ENCODE assay signal across 7 mouse cellular contexts in genomic region chr11:62878728-62879127, GRCm38 (mm10). TPM values are rescaled to one million over a fixed set of nuclear protein-coding genes. Genes with fewer than 3 reads are reported as not detected.
DNase-seq lines count a peak whose midpoint lies in the region; ATAC-seq and TF ChIP-seq lines count a peak whose summit lies in the region.

No protein-coding gene starts in this region.

- TF ChIP-seq POLR2A in liver, adult 2 months (IDR thresholded peaks at IDR 0.05; ENCODE audit: extremely low read depth, insufficient read depth, low read length): no peak

- no peak overlapping the region for H3K27ac ChIP-seq in liver, adult 2 months (replicated peaks; ENCODE audit: insufficient read depth, low read depth, low read length)
- 0 out of 2 replicates have a peak overlapping the region, but pooled peaks have one; percentile 51 for H3K27ac ChIP-seq in embryonic facial prominence, embryonic 12.5 days
- peak overlapping the region; percentile 89 for H3K27ac ChIP-seq in hindbrain, embryonic 15.5 days (replicated peaks)
- H3K27ac ChIP-seq in midbrain, postnatal 0 days (ENCODE audit: low read depth, low read length): 0 out of 2 replicates have a peak overlapping the region, but pooled peaks have one; percentile 79

- no peak overlapping the region for H3K9ac ChIP-seq in liver, adult 2 months (ENCODE audit: low read depth, low read length)
- H3K9ac ChIP-seq in embryonic facial prominence, embryonic 12.5 days: no peak overlapping the region
- peak overlapping the region; percentile 95 for H3K9ac ChIP-seq in hindbrain, embryonic 15.5 days
- H3K9ac ChIP-seq in midbrain, postnatal 0 days (replicated peaks; ENCODE audit: low read length, poor library complexity, severe bottlenecking): no peak overlapping the region

- H3K4me3 ChIP-seq in liver, adult 2 months (ENCODE audit: insufficient read depth, low read depth, low read length): peak overlapping the region; percentile 58
- peak overlapping the region; percentile 76 for H3K4me3 ChIP-seq in embryonic facial prominence, embryonic 12.5 days
- peak overlapping the region; percentile 93 for H3K4me3 ChIP-seq in hindbrain, embryonic 15.5 days
- peak overlapping the region; percentile 57 for H3K4me3 ChIP-seq in midbrain, postnatal 0 days (ENCODE audit: low read depth, low read length)

- peak overlapping the region; percentile 71 for H3K4me2 ChIP-seq in embryonic facial prominence, embryonic 12.5 days (replicated peaks)
- peak overlapping the region; percentile 85 for H3K4me2 ChIP-seq in hindbrain, embryonic 15.5 days
- peak overlapping the region; percentile 61 for H3K4me2 ChIP-seq in midbrain, postnatal 0 days (ENCODE audit: low read depth, low read length, poor library complexity, severe bottlenecking)

- 22% methylated on average over 9 of the region's 9 CpGs for WGBS in liver, adult 2 months
- WGBS in embryonic facial prominence, embryonic 12.5 days: 36% methylated on average over 9 of the region's 9 CpGs
- WGBS in hindbrain, embryonic 15.5 days: 27% methylated on average over 9 of the region's 9 CpGs
- WGBS in midbrain, postnatal 0 days: 25% methylated on average over 9 of the region's 9 CpGs

- no peaks in the 10 kb centered on the region for H3K27me3 ChIP-seq in liver, adult 2 months (ENCODE audit: control insufficient read depth, insufficient read depth, low read length)
- no peaks in the 10 kb centered on the region for H3K27me3 ChIP-seq in embryonic facial prominence, embryonic 12.5 days
- no peaks in the 10 kb centered on the region for H3K27me3 ChIP-seq in hindbrain, embryonic 15.5 days
- no peaks in the 10 kb centered on the region for H3K27me3 ChIP-seq in midbrain, postnatal 0 days (ENCODE audit: insufficient read depth, low read length)

- H3K9me3 ChIP-seq in embryonic facial prominence, embryonic 12.5 days: no peaks in the 10 kb centered on the region
- no peaks in the 10 kb centered on the region for H3K9me3 ChIP-seq in hindbrain, embryonic 15.5 days
- H3K9me3 ChIP-seq in midbrain, postnatal 0 days (ENCODE audit: low read length): no peaks in the 10 kb centered on the region

- ATAC-seq in embryonic facial prominence, embryonic 12.5 days (ENCODE audit: insufficient number of reproducible peaks, insufficient read depth, low FRiP score, low TSS enrichment): no peak
- no peak for ATAC-seq in hindbrain, embryonic 15.5 days (ENCODE audit: low FRiP score, low read depth)
- ATAC-seq in midbrain, postnatal 0 days (ENCODE audit: low FRiP score): no peak

- TF ChIP-seq CTCF in liver, adult 2 months (IDR thresholded peaks at IDR 0.05; ENCODE audit: low read depth, low read length): no peak
- TF ChIP-seq CTCF in midbrain, postnatal 0 days (IDR thresholded peaks at IDR 0.05): no peak

- H3K36me3 ChIP-seq in liver, adult 2 months (ENCODE audit: control insufficient read depth, insufficient read depth, low read length): no peaks in the 10 kb centered on the region
- no peaks in the 10 kb centered on the region for H3K36me3 ChIP-seq in embryonic facial prominence, embryonic 12.5 days
- H3K36me3 ChIP-seq in hindbrain, embryonic 15.5 days: no peaks in the 10 kb centered on the region
- H3K36me3 ChIP-seq in midbrain, postnatal 0 days (ENCODE audit: insufficient read depth, low read length): no peaks in the 10 kb centered on the region

- no peaks in the 10 kb centered on the region for H3K4me1 ChIP-seq in liver, adult 2 months (ENCODE audit: control insufficient read depth, insufficient read depth, low read length)
- no peaks in the 10 kb centered on the region for H3K4me1 ChIP-seq in embryonic facial prominence, embryonic 12.5 days
- peaks cover 15% of the 10 kb centered on the region for H3K4me1 ChIP-seq in hindbrain, embryonic 15.5 days (replicated peaks)
- no peaks in the 10 kb centered on the region for H3K4me1 ChIP-seq in midbrain, postnatal 0 days (ENCODE audit: insufficient read depth, low read length)

- no peaks in the 10 kb centered on the region for H3K79me2 ChIP-seq in liver, adult 2 months (ENCODE audit: control insufficient read depth, insufficient read depth, low read length)

- no peak for DNase-seq in liver, adult 2 months (ENCODE audit: extremely low read depth, low read depth, low spot score)
- DNase-seq in liver: no peak
- DNase-seq in midbrain, postnatal 0 days (ENCODE audit: low spot score): peak; percentile 11
- DNase-seq in ovary, postnatal 10 days (ENCODE audit: low spot score): no peak
- DNase-seq in thymus, postnatal 10 days (ENCODE audit: low spot score in 2 of 2): no peak

RNA-seq across cellular contexts. Expression of gene Tvp23b, which starts 0.5 kb away (rescaled TPM):
- total RNA-seq in liver, adult 2 months (2014; rRNA removed): 23.8 and 31.0 TPM in 2 replicates
- 10.1 and 12.1 TPM in 2 replicates for polyA plus RNA-seq in liver, adult 2 months (2012; rRNA removed)
- polyA plus RNA-seq in embryonic facial prominence, embryonic 12.5 days (2016; fragmentation: Nextera tagmentation; extraction: Ambion mirVana): 60.0 and 61.7 TPM in 2 replicates
- 52.4 and 53.8 TPM in 2 replicates for polyA plus RNA-seq in hindbrain, embryonic 15.5 days (2015; fragmentation: Nextera tagmentation; extraction: Ambion mirVana)
- total RNA-seq in midbrain, postnatal 0 days (2014; rRNA removed): 29.5 and 36.6 TPM in 2 replicates
- 42.5 and 44.2 TPM in 2 replicates for polyA plus RNA-seq in midbrain, postnatal 0 days (2015; fragmentation: Nextera tagmentation; extraction: Ambion mirVana)

RNA-seq across cellular contexts. Expression of gene Fbxw10, which starts 31.9 kb away (rescaled TPM):
- 0.13 TPM in 1 of 2 replicates, not detected in the other for total RNA-seq in liver, adult 2 months (2014; rRNA removed)
- not detected in 2 replicates for polyA plus RNA-seq in liver, adult 2 months (2012; rRNA removed)
- 0.67 and 0.77 TPM in 2 replicates for polyA plus RNA-seq in embryonic facial prominence, embryonic 12.5 days (2016; fragmentation: Nextera tagmentation; extraction: Ambion mirVana)
- polyA plus RNA-seq in hindbrain, embryonic 15.5 days (2015; fragmentation: Nextera tagmentation; extraction: Ambion mirVana): 0.18 and 0.66 TPM in 2 replicates
- total RNA-seq in midbrain, postnatal 0 days (2014; rRNA removed): 0.38 and 0.49 TPM in 2 replicates
- polyA plus RNA-seq in midbrain, postnatal 0 days (2015; fragmentation: Nextera tagmentation; extraction: Ambion mirVana): 0.60 and 0.72 TPM in 2 replicates

RNA-seq across cellular contexts. Expression of gene Trim16, which starts 58.7 kb away (rescaled TPM):
- total RNA-seq in liver, adult 2 months (2014; rRNA removed): 0.18 and 0.27 TPM in 2 replicates
- 0.10 and 0.18 TPM in 2 replicates for polyA plus RNA-seq in liver, adult 2 months (2012; rRNA removed)
- 14.0 and 16.8 TPM in 2 replicates for polyA plus RNA-seq in embryonic facial prominence, embryonic 12.5 days (2016; fragmentation: Nextera tagmentation; extraction: Ambion mirVana)
- polyA plus RNA-seq in hindbrain, embryonic 15.5 days (2015; fragmentation: Nextera tagmentation; extraction: Ambion mirVana): 8.1 and 8.4 TPM in 2 replicates
- 5.8 and 7.1 TPM in 2 replicates for total RNA-seq in midbrain, postnatal 0 days (2014; rRNA removed)
- 5.8 and 6.2 TPM in 2 replicates for polyA plus RNA-seq in midbrain, postnatal 0 days (2015; fragmentation: Nextera tagmentation; extraction: Ambion mirVana)
